Mouse (Mus musculus) embryonic stem cell, embryonic (primary cell): ENCODE data around the gene Bdkrb1.

Source experiments
- CTCF ChIA-PET, 4 experiments: fragments of 300-600 bp in 2 of 4; fragments of 350-600 bp in 2 of 4; sonication (Branson Sonifier 250); formaldehyde crosslinking; loops; one replicate each; lab custom pipeline; 2022; ENCODE audit warnings: inconsistent platforms in 2 of 4; lab: Charles Lee
- POLR2A ChIA-PET, 4 experiments: fragments of 300-600 bp in 2 of 4; fragments of 350-600 bp in 2 of 4; sonication (Branson Sonifier 250); formaldehyde crosslinking; loops; one replicate each; lab custom pipeline; 2022; ENCODE audit warnings: antibody characterized with exemption in 4 of 4, inconsistent platforms in 1 of 4; lab: Charles Lee

The Bdkrb1 gene

GRCm38 (mm10) chr12:105583484-105583883, 19.4 kb upstream of the Bdkrb1 start:
- ChIA-PET CTCF (interaction anchor here (0.7 to 2.9 kb wide), 22 partner anchors 9 to 272 kb away, joined by 3 to 57 read pairs (median 12); partner anchors contain the start of gene Bdkrb2 (in 2 of the 4)), POLR2A (interaction anchor here in 3 of 4 experiments (0.7 to 10.2 kb wide), 16 partner anchors 9 to 359 kb away, joined by 3 to 293 read pairs (median 6); partner anchors contain the start of gene Bdkrb2 (in 3 of the 3))

GRCm38 (mm10) chr12:105584851-105585250, 18.0 kb upstream of the Bdkrb1 start:
- ChIA-PET CTCF (interaction anchor here (0.5 to 2.9 kb wide), 111 partner anchors 9 to 892 kb away, joined by 3 to 57 read pairs (median 4); partner anchors contain the start of genes Bdkrb2 (in 3 of the 4) and Ak7 (in 1 of the 4)), POLR2A (interaction anchor here in 3 of 4 experiments (0.8 to 10.2 kb wide), 37 partner anchors 8 to 362 kb away, joined by 3 to 293 read pairs (median 5); partner anchors contain the start of genes Bdkrb2 (in 3 of the 3), Bdkrb1 (in 1 of the 3) and Tcl1 (in 1 of the 3))

- ChIA-PET POLR2A (interaction anchor here (0.5 to 1.7 kb wide), 9 partner anchors 9 to 127 kb away, joined by 3 to 6 read pairs (median 4); partner anchors contain the start of gene Bdkrb2 (in 1 of the 4)), CTCF (interaction anchor here (0.5 to 1.0 kb wide), 4 partner anchors 18 to 141 kb away, joined by 3 to 7 read pairs (median 6); no protein-coding TSS in a partner anchor)
These were observed 15.4 kb upstream of the Bdkrb1 start for GRCm38 (mm10) chr12:105587526-105587925.

GRCm38 (mm10) chr12:105590786-105591185, 12.1 kb upstream of the Bdkrb1 start:
- CTCF ChIA-PET, result no interaction called here
- POLR2A ChIA-PET, result interaction anchor here in 1 of 4 experiments (2.1 kb wide), 1 partner anchor 11 kb away, joined by 7 read pairs; no protein-coding TSS in a partner anchor

- POLR2A ChIA-PET, result interaction anchor here in 3 of 4 experiments (0.5 to 3.6 kb wide), 6 partner anchors 7 to 169 kb away, joined by 3 to 17 read pairs (median 5); no protein-coding TSS in a partner anchor
These were observed 10.5 kb upstream of the Bdkrb1 start for GRCm38 (mm10) chr12:105592361-105592761.

GRCm38 (mm10) chr12:105593471-105593870, 9.4 kb upstream of the Bdkrb1 start:
- CTCF ChIA-PET, result interaction anchor here (0.5 to 3.7 kb wide), 9 partner anchors 9 to 314 kb away, joined by 3 to 19 read pairs (median 4); no protein-coding TSS in a partner anchor
- POLR2A ChIA-PET, result interaction anchor here in 3 of 4 experiments (0.6 to 3.6 kb wide), 11 partner anchors 8 to 168 kb away, joined by 3 to 17 read pairs (median 4); partner anchors contain the start of gene Bdkrb2 (in 2 of the 3)

More at GRCm38 (mm10) chr12:105592361-105592761, 10.5 kb upstream of the Bdkrb1 start:
- CTCF ChIA-PET, result interaction anchor here in 3 of 4 experiments (0.6 to 3.1 kb wide), 5 partner anchors 8 to 96 kb away, joined by 4 to 19 read pairs (median 8); no protein-coding TSS in a partner anchor

GRCm38 (mm10) chr12:105597135-105597534, 5.8 kb upstream of the Bdkrb1 start:
- ChIA-PET POLR2A (no interaction called here), CTCF (no interaction called here)

GRCm38 (mm10) chr12:105598503-105598902, 4.4 kb upstream of the Bdkrb1 start:
- POLR2A ChIA-PET, result interaction anchor here in 3 of 4 experiments (0.5 to 2.9 kb wide), 21 partner anchors 11 to 414 kb away, joined by 3 to 17 read pairs (median 4); partner anchors contain the start of gene Bdkrb2 (in 2 of the 3)
- CTCF ChIA-PET, result interaction anchor here (0.6 to 2.1 kb wide), 8 partner anchors 13 to 495 kb away, joined by 3 to 16 read pairs (median 7); no protein-coding TSS in a partner anchor

- ChIA-PET POLR2A (interaction anchor here in 3 of 4 experiments (0.8 to 2.9 kb wide), 23 partner anchors 11 to 122 kb away, joined by 3 to 17 read pairs (median 4); partner anchors contain the start of gene Bdkrb2 (in 2 of the 3)), CTCF (interaction anchor here (1.0 to 2.1 kb wide), 11 partner anchors 13 to 129 kb away, joined by 3 to 16 read pairs (median 4); no protein-coding TSS in a partner anchor)
These were observed 3.8 kb upstream of the Bdkrb1 start for GRCm38 (mm10) chr12:105599098-105599497.

- CTCF ChIA-PET, result interaction anchor here in 1 of 4 experiments (0.6 kb wide), 1 partner anchor 648 kb away, joined by 4 read pairs; no protein-coding TSS in a partner anchor
- POLR2A ChIA-PET, result interaction anchor here in 2 of 4 experiments (1.0 kb wide), 2 partner anchors 8 to 9 kb away, joined by 3 to 4 read pairs; no protein-coding TSS in a partner anchor
These were observed 1.3 kb upstream of the Bdkrb1 start for GRCm38 (mm10) chr12:105601586-105601985.

- CTCF ChIA-PET, result interaction anchor here in 2 of 4 experiments (0.6 to 1.5 kb wide), 2 partner anchors 19 to 24 kb away, joined by 5 to 6 read pairs; no protein-coding TSS in a partner anchor
- POLR2A ChIA-PET, result interaction anchor here in 2 of 4 experiments (0.9 to 2.3 kb wide), 6 partner anchors 10 to 116 kb away, joined by 3 to 7 read pairs (median 4); no protein-coding TSS in a partner anchor
These were observed 1.0 kb downstream of the Bdkrb1 start for GRCm38 (mm10) chr12:105603904-105604303.

- POLR2A ChIA-PET, result interaction anchor here in 3 of 4 experiments (0.5 to 2.0 kb wide), 5 partner anchors 21 to 187 kb away, joined by 3 to 12 read pairs (median 3); no protein-coding TSS in a partner anchor
- CTCF ChIA-PET, result interaction anchor here in 3 of 4 experiments (0.7 to 1.6 kb wide), 4 partner anchors 12 to 20 kb away, joined by 3 to 6 read pairs (median 4); no protein-coding TSS in a partner anchor
These were observed 2.3 kb downstream of the Bdkrb1 start for GRCm38 (mm10) chr12:105605212-105605611.

GRCm38 (mm10) chr12:105606881-105607280, 4.0 kb downstream of the Bdkrb1 start:
- CTCF ChIA-PET, result no interaction called here
- POLR2A ChIA-PET, result interaction anchor here in 3 of 4 experiments (0.7 to 2.0 kb wide), 4 partner anchors 11 to 27 kb away, joined by 3 to 12 read pairs (median 4); no protein-coding TSS in a partner anchor

GRCm38 (mm10) chr12:105611045-105611444, 8.2 kb downstream of the Bdkrb1 start:
- POLR2A ChIA-PET, result interaction anchor here in 2 of 4 experiments (1.0 to 1.9 kb wide), 7 partner anchors 10 to 121 kb away, joined by 3 to 5 read pairs (median 3); no protein-coding TSS in a partner anchor
- CTCF ChIA-PET, result interaction anchor here in 3 of 4 experiments (0.6 to 4.7 kb wide), 9 partner anchors 17 to 267 kb away, joined by 3 to 29 read pairs (median 4); no protein-coding TSS in a partner anchor

- ChIA-PET CTCF (interaction anchor here (0.6 to 4.7 kb wide), 22 partner anchors 11 to 937 kb away, joined by 3 to 29 read pairs (median 4); no protein-coding TSS in a partner anchor), POLR2A (interaction anchor here in 3 of 4 experiments (0.5 to 1.9 kb wide), 14 partner anchors 13 to 154 kb away, joined by 3 to 12 read pairs (median 4); no protein-coding TSS in a partner anchor)
These were observed 8.9 kb downstream of the Bdkrb1 start for GRCm38 (mm10) chr12:105611748-105612147.

- POLR2A ChIA-PET, result interaction anchor here in 3 of 4 experiments (0.7 to 1.0 kb wide), 3 partner anchors 9 to 204 kb away, joined by 3 to 7 read pairs (median 4); no protein-coding TSS in a partner anchor
- CTCF ChIA-PET, result interaction anchor here in 1 of 4 experiments (0.5 to 1.2 kb wide), 2 partner anchors 29 to 39 kb away, joined by 4 read pairs; no protein-coding TSS in a partner anchor
These were observed 10.7 kb downstream of the Bdkrb1 start for GRCm38 (mm10) chr12:105613559-105613958.

GRCm38 (mm10) chr12:105622048-105622447, 19.2 kb downstream of the Bdkrb1 start:
- POLR2A ChIA-PET, result interaction anchor here in 1 of 4 experiments (0.7 kb wide), 1 partner anchor 100 kb away, joined by 3 read pairs; no protein-coding TSS in a partner anchor
- CTCF ChIA-PET, result no interaction called here
